Mouse (Mus musculus) stomach, postnatal 0 days (tissue): ENCODE data around the gene Cdh23.

Experiments
- CTCF ChIP-seq: IDR thresholded peaks from 2 replicates; pipeline ENCODE4 v1.5.1; 2016; ENCODE audit warnings: antibody characterized with exemption, low read depth, mild to moderate bottlenecking, moderate library complexity
- EP300 ChIP-seq: optimal IDR thresholded peaks from 2 replicates; pipeline ENCODE3; 2016; ENCODE audit warnings: antibody characterized with exemption

DNA sequence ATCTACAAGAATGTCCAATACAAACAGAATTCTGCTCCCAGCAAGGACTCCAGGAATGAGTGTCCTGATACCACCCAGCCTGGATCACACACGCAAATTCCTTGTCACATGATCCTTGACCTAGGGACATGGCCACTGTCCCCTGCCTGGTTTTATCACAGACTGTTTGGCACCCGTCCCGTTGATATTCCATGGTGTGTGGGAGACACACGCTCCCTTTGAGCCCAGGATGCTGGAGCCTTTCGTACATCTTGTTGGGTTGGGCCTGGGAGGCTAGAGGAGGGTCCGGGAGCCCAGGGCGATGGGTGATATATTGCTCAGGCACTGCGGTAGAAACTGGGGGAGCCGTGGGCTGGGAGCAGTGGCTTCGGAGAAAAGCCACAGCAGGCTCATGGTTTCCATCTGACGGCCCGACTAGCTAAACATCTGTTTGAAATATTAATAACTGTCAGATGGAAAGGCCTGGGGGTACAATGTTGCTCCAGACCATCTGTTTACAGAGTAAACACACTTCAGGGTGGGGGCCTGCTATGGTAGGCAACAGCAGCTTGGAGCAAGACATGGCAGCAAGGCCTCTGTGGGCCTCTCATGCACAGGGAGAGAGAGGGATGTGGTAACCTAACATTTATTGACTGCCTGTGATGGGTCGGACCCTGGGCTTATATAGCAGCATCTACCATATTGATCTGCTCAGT lies 232.2 kb downstream of the Cdh23 start:
- TF ChIP-seq CTCF (no peak), EP300 (no peak)
